Mouse (Mus musculus): ENCODE results near the gene Ndufv2. TPM values are rescaled to one million over a fixed set of nuclear protein-coding genes. Genes with fewer than 3 reads are reported as not detected.
A peak's percentile ranks its signal among the peaks of the same experiment; 100 is the strongest.

Ndufv2 gene
- polyA plus RNA-seq, 1 experiment from 2014 or later, result 239 TPM

DNA sequence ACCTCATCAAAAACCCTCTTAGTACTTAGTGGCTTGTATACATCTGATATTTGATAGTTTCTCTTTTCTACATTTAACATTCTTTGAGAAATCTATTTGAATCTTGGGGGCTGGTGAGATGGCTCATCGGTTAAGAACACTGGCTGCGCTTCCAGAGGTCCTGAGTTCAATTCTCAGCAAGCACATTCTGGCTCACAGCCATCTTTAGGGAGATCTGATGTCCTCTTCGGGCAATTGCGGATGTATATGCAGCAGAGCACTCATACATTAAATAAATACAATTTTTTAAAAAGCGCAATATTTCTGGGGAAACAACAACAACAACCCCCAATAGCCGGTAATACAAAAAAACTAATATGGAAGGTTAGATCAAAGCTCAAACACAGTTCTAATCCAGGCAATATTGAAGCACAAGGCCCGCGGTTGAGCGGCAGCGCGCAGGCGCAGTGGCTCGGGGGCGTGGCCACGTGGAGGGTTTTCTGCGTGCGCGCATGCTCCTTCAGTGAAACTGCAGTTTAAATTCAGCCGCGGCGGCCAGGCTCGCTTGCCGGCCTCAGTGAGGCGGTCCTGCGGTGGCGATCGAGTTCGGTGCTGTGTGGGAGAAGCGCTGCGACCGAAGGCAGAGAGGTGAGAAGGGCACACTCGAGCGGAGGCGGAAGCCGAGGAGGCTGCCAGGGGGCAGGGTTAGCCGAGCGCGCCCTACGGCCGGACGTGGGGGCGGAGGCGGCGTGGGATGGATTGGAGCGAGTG lies 21.9 kb upstream of the Ndufv2 start, which contains the start of gene Ddx11:
Gene Ddx11 (plus strand): TSS at position 455 of the 750 bp plus-strand sequence.
- DNase-seq (ENCODE audit: low spot score) (peak; percentile 93), ATAC-seq (peak; percentile 94)
- no peaks in the 10 kb centered on the region for H3K27me3 ChIP-seq (replicated peaks; ENCODE audit: insufficient read depth, low read length)
- H3K27ac ChIP-seq (ENCODE audit: low read length), result peak within 1 kb of the TSS; percentile 68
- no peaks in the 10 kb centered on the region for H3K9me3 ChIP-seq (ENCODE audit: low read length)
- H3K4me3 ChIP-seq (ENCODE audit: low read depth, low read length), result peak within 1 kb of the TSS; percentile 77
- 4% methylated on average over 45 of the region's 45 CpGs for WGBS
- TF ChIP-seq EP300 (IDR thresholded peaks at IDR 0.05), result no peak
- no peak; the same call in 1 of the 2 replicates for TF ChIP-seq CTCF (IDR thresholded peaks at IDR 0.05)
- H3K4me1 ChIP-seq (ENCODE audit: insufficient read depth, low read depth, low read length), result 0 out of 2 replicates have a peak, but pooled peaks cover 4% of the 10 kb centered on the region
- peak within 1 kb of the TSS; percentile 76 for H3K4me2 ChIP-seq (replicated peaks; ENCODE audit: low read depth, low read length)
- H3K36me3 ChIP-seq (ENCODE audit: insufficient read depth, low read length), result peaks cover 7% of the 10 kb centered on the region; the same call in 1 of the 2 replicates
- peak within 1 kb of the TSS; percentile 30; the same call in 1 of the 2 replicates for H3K9ac ChIP-seq (replicated peaks; ENCODE audit: low read depth)

DNA sequence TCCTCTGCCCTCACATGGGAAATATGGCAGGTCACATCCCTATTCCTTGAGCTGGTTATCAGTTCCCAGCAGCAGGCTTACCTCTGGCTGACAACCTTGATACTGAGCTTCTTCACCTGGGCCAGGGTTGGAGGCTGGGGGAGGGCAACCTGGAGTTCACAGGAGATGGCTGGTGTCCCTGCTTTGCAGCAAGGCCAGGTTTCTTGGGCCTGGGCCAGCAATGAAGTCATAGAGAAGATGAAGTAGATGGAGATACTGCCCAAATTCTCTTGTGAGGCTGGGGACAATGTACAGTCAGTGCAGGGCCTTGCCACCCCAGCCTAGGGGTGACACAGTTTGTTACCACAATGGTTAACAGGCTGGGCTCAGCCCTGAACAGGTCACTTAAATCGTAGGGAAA lies 19.3 kb upstream of the Ndufv2 start:
- ATAC-seq (no peak), DNase-seq (ENCODE audit: low spot score) (no peak)
- WGBS, result 67% methylated on average over 1 of the region's 1 CpGs
- H3K27me3 ChIP-seq (replicated peaks; ENCODE audit: insufficient read depth, low read length), result no peaks in the 10 kb centered on the region
- no peaks in the 10 kb centered on the region for H3K9me3 ChIP-seq (ENCODE audit: low read length)
- no peak overlapping the region for H3K4me2 ChIP-seq (replicated peaks; ENCODE audit: low read depth, low read length)
- peaks cover 26% of the 10 kb centered on the region for H3K36me3 ChIP-seq (ENCODE audit: insufficient read depth, low read length)
- 0 out of 2 replicates have a peak, but pooled peaks cover 4% of the 10 kb centered on the region for H3K4me1 ChIP-seq (ENCODE audit: insufficient read depth, low read depth, low read length)
- no peak for TF ChIP-seq CTCF (IDR thresholded peaks at IDR 0.05)
- no peak for TF ChIP-seq EP300 (IDR thresholded peaks at IDR 0.05)
- H3K9ac ChIP-seq (replicated peaks; ENCODE audit: low read depth), result no peak overlapping the region
- no peak overlapping the region for H3K4me3 ChIP-seq (ENCODE audit: low read depth, low read length)
- H3K27ac ChIP-seq (ENCODE audit: low read length), result no peak overlapping the region

DNA sequence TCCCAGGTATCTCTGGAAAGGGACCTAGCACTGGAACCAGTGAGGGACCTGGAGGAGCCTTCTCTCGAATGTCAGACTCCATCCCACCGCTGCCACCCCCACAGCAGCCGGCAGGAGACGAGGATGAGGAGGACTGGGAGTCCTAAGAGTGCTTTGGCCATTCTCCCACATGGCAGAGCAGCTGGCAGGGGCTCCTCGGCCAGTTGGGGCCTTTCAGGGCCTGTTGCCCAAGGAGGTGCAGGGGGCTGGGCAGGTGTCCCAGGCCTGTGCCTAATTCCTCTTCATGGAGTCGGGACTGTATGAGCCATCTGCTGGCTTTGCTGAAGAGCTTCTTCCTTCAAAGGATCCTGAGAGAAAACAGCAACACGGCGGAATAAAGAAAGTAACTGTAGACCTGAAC lies 17.6 kb upstream of the Ndufv2 start:
- ATAC-seq (no peak), DNase-seq (ENCODE audit: low spot score) (no peak)
- H3K36me3 ChIP-seq (ENCODE audit: insufficient read depth, low read length), result peaks cover 32% of the 10 kb centered on the region
- H3K4me2 ChIP-seq (replicated peaks; ENCODE audit: low read depth, low read length), result no peak overlapping the region
- H3K4me1 ChIP-seq (ENCODE audit: insufficient read depth, low read depth, low read length), result 0 out of 2 replicates have a peak, but pooled peaks cover under 1% of the 10 kb centered on the region
- no peak overlapping the region for H3K9ac ChIP-seq (replicated peaks; ENCODE audit: low read depth)
- H3K27me3 ChIP-seq (replicated peaks; ENCODE audit: insufficient read depth, low read length), result no peaks in the 10 kb centered on the region
- no peak overlapping the region for H3K4me3 ChIP-seq (ENCODE audit: low read depth, low read length)
- 88% methylated on average over 8 of the region's 8 CpGs for WGBS
- TF ChIP-seq CTCF (IDR thresholded peaks at IDR 0.05), result no peak
- no peak for TF ChIP-seq EP300 (IDR thresholded peaks at IDR 0.05)
- no peaks in the 10 kb centered on the region for H3K9me3 ChIP-seq (ENCODE audit: low read length)
- H3K27ac ChIP-seq (ENCODE audit: low read length), result no peak overlapping the region

DNA sequence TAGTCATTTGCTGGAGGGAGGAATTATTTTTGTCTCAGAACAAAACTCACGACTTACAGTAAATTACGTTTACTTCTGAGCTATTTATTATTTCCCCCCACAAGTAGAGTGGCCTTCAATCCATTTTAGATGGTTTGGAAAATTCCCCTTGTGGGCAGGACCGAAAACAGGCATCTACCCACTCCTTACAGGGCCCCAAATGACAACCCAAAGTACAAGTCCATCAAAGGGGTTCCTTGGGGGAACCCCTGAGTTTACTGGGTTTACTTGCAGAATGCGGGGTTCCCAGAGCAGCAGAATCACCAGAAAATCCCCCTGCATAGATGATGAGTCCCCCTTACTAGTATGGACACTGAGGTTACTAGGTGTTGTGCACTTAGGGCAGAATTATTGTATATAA lies 10.8 kb upstream of the Ndufv2 start:
- TF ChIP-seq EP300 (IDR thresholded peaks at IDR 0.05), result no peak
- Histone ChIP-seq H3K9ac (replicated peaks; ENCODE audit: low read depth) (peak overlapping the region; percentile 71; the same call in 1 of the 2 replicates), H3K4me3 (ENCODE audit: low read depth, low read length) (peak overlapping the region; percentile 78), H3K27me3 (replicated peaks; ENCODE audit: insufficient read depth, low read length) (no peaks in the 10 kb centered on the region), H3K36me3 (ENCODE audit: insufficient read depth, low read length) (peaks cover 21% of the 10 kb centered on the region), H3K9me3 (ENCODE audit: low read length) (no peaks in the 10 kb centered on the region), H3K4me2 (replicated peaks; ENCODE audit: low read depth, low read length) (peak overlapping the region; percentile 52), H3K27ac (ENCODE audit: low read length) (peak overlapping the region; percentile 78; the same call in 1 of the 2 replicates), H3K4me1 (ENCODE audit: insufficient read depth, low read depth, low read length) (no peaks in the 10 kb centered on the region; the same call in 1 of the 2 replicates)
- ATAC-seq, result no peak
- DNase-seq (ENCODE audit: low spot score), result no peak
- 24% methylated on average over 4 of the region's 4 CpGs for WGBS

DNA sequence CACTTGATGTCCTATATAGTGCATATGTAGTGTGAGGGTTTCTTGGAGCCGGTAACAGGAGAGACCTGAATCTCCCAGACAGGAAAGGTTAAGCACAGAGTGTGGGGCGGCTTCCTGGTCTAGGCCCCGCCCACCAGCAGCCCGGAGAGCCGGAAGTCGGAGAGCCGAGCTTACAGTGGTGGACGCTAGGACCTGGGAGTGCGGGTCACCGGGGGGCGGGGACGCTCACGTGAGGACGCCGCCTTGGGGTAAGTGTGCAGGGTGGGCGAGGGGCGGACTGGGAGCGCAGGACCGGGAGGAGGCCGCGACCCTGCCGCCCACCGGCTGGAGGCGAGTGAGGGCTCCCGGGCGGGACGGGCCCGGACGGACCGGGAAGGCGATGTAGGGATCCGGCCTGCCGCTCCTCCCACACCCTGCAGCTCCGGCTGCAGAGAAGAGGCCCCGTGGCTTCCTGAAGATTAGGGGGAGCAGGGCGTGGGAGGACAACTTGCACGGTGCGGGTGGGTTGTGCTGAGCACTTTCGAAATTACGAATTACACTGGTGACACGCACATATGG lies 10.1 kb upstream of the Ndufv2 start, which contains the start of gene Washc1:
Gene Washc1 (plus strand): TSS at position 144 of the 558 bp plus-strand sequence.
- no peak; the same call in 1 of the 2 replicates for TF ChIP-seq EP300 (IDR thresholded peaks at IDR 0.05)
- TF ChIP-seq CTCF (IDR thresholded peaks at IDR 0.05), result peak; percentile 19
- ATAC-seq (peak; percentile 99), DNase-seq (ENCODE audit: low spot score) (peak; percentile 97)
- H3K9ac ChIP-seq (replicated peaks; ENCODE audit: low read depth), result peak within 1 kb of the TSS; percentile 71
- H3K36me3 ChIP-seq (ENCODE audit: insufficient read depth, low read length), result peaks cover 16% of the 10 kb centered on the region
- H3K4me1 ChIP-seq (ENCODE audit: insufficient read depth, low read depth, low read length), result no peaks in the 10 kb centered on the region; the same call in 1 of the 2 replicates
- H3K9me3 ChIP-seq (ENCODE audit: low read length), result no peaks in the 10 kb centered on the region
- H3K27ac ChIP-seq (ENCODE audit: low read length), result peak within 1 kb of the TSS; percentile 78
- H3K4me3 ChIP-seq (ENCODE audit: low read depth, low read length), result peak within 1 kb of the TSS; percentile 78
- WGBS, result 1% methylated on average over 32 of the region's 41 CpGs
- peak within 1 kb of the TSS; percentile 52 for H3K4me2 ChIP-seq (replicated peaks; ENCODE audit: low read depth, low read length)
- H3K27me3 ChIP-seq (replicated peaks; ENCODE audit: insufficient read depth, low read length), result no peaks in the 10 kb centered on the region

DNA sequence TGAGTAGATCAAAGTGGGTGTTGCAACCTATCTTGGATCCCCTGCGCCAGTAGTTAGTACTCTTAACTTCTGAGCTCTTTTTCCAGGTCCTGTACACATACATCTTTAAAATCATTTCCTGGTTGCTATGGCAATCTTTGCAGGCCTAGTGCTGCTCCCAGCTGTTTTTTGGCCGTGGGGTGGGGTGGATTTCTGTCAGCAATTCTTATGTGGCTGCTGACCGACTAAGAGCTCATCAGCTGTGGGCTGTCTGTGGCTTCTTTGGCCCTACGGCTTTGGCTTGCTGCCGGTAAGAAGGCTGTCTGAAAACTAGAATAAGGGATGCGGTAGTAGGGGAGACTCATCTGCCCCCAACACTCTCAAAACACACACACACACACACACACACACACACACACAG lies 9.4 kb upstream of the Ndufv2 start:
- ATAC-seq (peak; percentile 11), DNase-seq (ENCODE audit: low spot score) (peak; percentile 60)
- Histone ChIP-seq H3K9me3 (ENCODE audit: low read length) (no peaks in the 10 kb centered on the region), H3K4me3 (ENCODE audit: low read depth, low read length) (peak overlapping the region; percentile 78), H3K4me1 (ENCODE audit: insufficient read depth, low read depth, low read length) (no peaks in the 10 kb centered on the region; the same call in 1 of the 2 replicates), H3K27ac (ENCODE audit: low read length) (peak overlapping the region; percentile 78; the same call in 1 of the 2 replicates), H3K27me3 (replicated peaks; ENCODE audit: insufficient read depth, low read length) (no peaks in the 10 kb centered on the region), H3K36me3 (ENCODE audit: insufficient read depth, low read length) (peaks cover 9% of the 10 kb centered on the region; the same call in 1 of the 2 replicates), H3K9ac (replicated peaks; ENCODE audit: low read depth) (no peak overlapping the region), H3K4me2 (replicated peaks; ENCODE audit: low read depth, low read length) (peak overlapping the region; percentile 52)
- 17% methylated on average over 6 of the region's 6 CpGs for whole genome bisulfite sequencing
- TF ChIP-seq EP300 (IDR thresholded peaks at IDR 0.05) (no peak), CTCF (IDR thresholded peaks at IDR 0.05) (no peak)
